Mouse (Mus musculus) limb, embryonic 14.5 days (tissue): ENCODE data around the gene Slc22a12. TPM values are rescaled to one million over a fixed set of nuclear protein-coding genes. Genes with fewer than 3 reads are reported as not detected.
A peak's percentile ranks its signal among the peaks of the same experiment; 100 is the strongest.

Source experiments
- ATAC-seq: fragments of 200-750 bp; cut with Nextera tagmentation; 2 replicates; pipeline ENCODE4 v1.8.0; 2017; ENCODE audit warnings: low read depth, moderate number of reproducible peaks, moderate TSS enrichment; ENCODE audit not compliant: low FRiP score
- DNase-seq: peaks from one replicate; pipeline ENCODE4 v3.0.0-alpha.2; 2015; ENCODE audit warnings: low spot score
- H3K27ac ChIP-seq: fragments of 300-500 bp; sonication (generic); replicated peaks from 2 replicates; pipeline ENCODE4 v1.5.1; 2014; ENCODE audit warnings: low read depth, mild to moderate bottlenecking, low read length, moderate library complexity, mixed read lengths
- H3K27me3 ChIP-seq: fragments of 300-500 bp; sonication (generic); 2 replicates; pipeline ENCODE4 v1.6.1; 2014; ENCODE audit warnings: low read length, mixed read lengths; ENCODE audit not compliant: control insufficient read depth, insufficient read depth
- H3K36me3 ChIP-seq: fragments of 300-500 bp; sonication (generic); 2 replicates; pipeline ENCODE4 v1.6.1; 2014; ENCODE audit warnings: mild to moderate bottlenecking, low read length, moderate library complexity, mixed read lengths; ENCODE audit not compliant: control insufficient read depth, insufficient read depth
- H3K4me1 ChIP-seq: fragments of 300-500 bp; sonication (generic); 2 replicates; pipeline ENCODE4 v1.6.1; 2014; ENCODE audit warnings: antibody characterized with exemption, low read length, mixed read lengths; ENCODE audit not compliant: control insufficient read depth, insufficient read depth
- H3K4me2 ChIP-seq: fragments of 300-500 bp; sonication (generic); replicated peaks from 2 replicates; pipeline ENCODE4 v1.6.1; 2014; ENCODE audit warnings: low read depth, mild to moderate bottlenecking, low read length, moderate library complexity; ENCODE audit not compliant: severe bottlenecking
- H3K4me3 ChIP-seq: fragments of 300-500 bp; sonication (generic); replicated peaks from 2 replicates; pipeline ENCODE4 v1.5.1; 2014; ENCODE audit warnings: low read length
- H3K9ac ChIP-seq: fragments of 300-500 bp; sonication (generic); 2 replicates; pipeline ENCODE4 v1.6.1; 2014; ENCODE audit warnings: mild to moderate bottlenecking, low read depth, low read length, moderate library complexity; ENCODE audit not compliant: severe bottlenecking
- H3K9me3 ChIP-seq: fragments of 300-500 bp; sonication (generic); 2 replicates; pipeline ENCODE4 v1.6.1; 2016; ENCODE audit warnings: low read length; ENCODE audit not compliant: control insufficient read depth
- POLR2A ChIP-seq: fragments of 200-500 bp; IDR thresholded peaks from 2 replicates; pipeline ENCODE4 v1.8.0; 2012; ENCODE audit warnings: inconsistent platforms, mild to moderate bottlenecking, moderate library complexity, borderline replicate concordance; ENCODE audit not compliant: insufficient read depth, insufficient read length; ENCODE audit errors: extremely low read depth
- WGBS: fragments of 180-500 bp; shearing (Covaris S2); extraction: QIAGEN DNeasy Blood & Tissue Kit; methylation state at CpG from one replicate; pipeline ENCODE4 v1.1.7; 2014; 5-methylcytosine and 5-hydroxymethylcytosine counted together
- polyA plus RNA-seq, 2 experiments: library from polyadenylated mRNA; depleted of rRNA in 1 of 2; stranded (reverse) in 1 of 2; unstranded in 1 of 2; fragments of >200 nt; fragmentation: Nextera tagmentation in 1 of 2; extraction: Ambion mirVana in 1 of 2; gene quantifications; 2 replicates each; pipeline versions ENCODE4 v1.2.1 to v1.2.3; 2012 to 2014

The Slc22a12 gene
- polyA plus RNA-seq, 2 experiments: not detected

GRCm38 (mm10) chr19:6536201-6536600 is 6.6 kb downstream of the Slc22a12 start:
- Histone ChIP-seq H3K27me3 (peaks cover 26% of the 10 kb centered on the region), H3K9ac (no peak overlapping the region)
- 62% methylated on average over 3 of the region's 3 CpGs for WGBS

GRCm38 (mm10) chr19:6534118-6534415 is 8.8 kb downstream of the Slc22a12 start:
- H3K27me3 ChIP-seq: peaks cover 45% of the 10 kb centered on the region
- H3K9ac ChIP-seq: no peak overlapping the region
- H3K9me3 ChIP-seq: no peaks in the 10 kb centered on the region
- no peak for TF ChIP-seq POLR2A
- no peak overlapping the region for H3K4me2 ChIP-seq
- no peak overlapping the region for H3K27ac ChIP-seq
- no peak for ATAC-seq
- WGBS: 52% methylated on average over 5 of the region's 5 CpGs
- H3K36me3 ChIP-seq: no peaks in the 10 kb centered on the region
- no peak for DNase-seq
- no peak overlapping the region for H3K4me3 ChIP-seq
- H3K4me1 ChIP-seq: peaks cover 13% of the 10 kb centered on the region

More at GRCm38 (mm10) chr19:6536201-6536600, 6.6 kb downstream of the Slc22a12 start:
- Histone ChIP-seq H3K4me1 (peaks cover 11% of the 10 kb centered on the region), H3K4me3 (no peak overlapping the region), H3K27ac (no peak overlapping the region), H3K4me2 (no peak overlapping the region), H3K36me3 (no peaks in the 10 kb centered on the region), H3K9me3 (no peaks in the 10 kb centered on the region)
- DNase-seq (no peak), ATAC-seq (no peak)
- TF ChIP-seq POLR2A: no peak

- TF ChIP-seq POLR2A: no peak
- peaks cover 48% of the 10 kb centered on the region for H3K27me3 ChIP-seq
- DNase-seq: no peak
Observed at GRCm38 (mm10) chr19:6533290-6534117, 9.3 kb downstream of the Slc22a12 start.

GRCm38 (mm10) chr19:6532656-6533055 is 10.2 kb downstream of the Slc22a12 start:
- Histone ChIP-seq H3K36me3 (no peaks in the 10 kb centered on the region), H3K4me1 (peaks cover 13% of the 10 kb centered on the region), H3K9ac (no peak overlapping the region), H3K27ac (no peak overlapping the region), H3K4me3 (peak overlapping the region; percentile 41), H3K27me3 (peaks cover 48% of the 10 kb centered on the region), H3K4me2 (peak overlapping the region; percentile 80; the same call in 1 of the 2 replicates), H3K9me3 (no peaks in the 10 kb centered on the region)
- DNase-seq (no peak), ATAC-seq (no peak)
- 13% methylated on average over 12 of the region's 13 CpGs for WGBS
- TF ChIP-seq POLR2A: no peak

More at GRCm38 (mm10) chr19:6533290-6534117, 9.3 kb downstream of the Slc22a12 start:
- peaks cover 13% of the 10 kb centered on the region for H3K4me1 ChIP-seq
- H3K4me2 ChIP-seq: no peak overlapping the region
- ATAC-seq: no peak
- H3K4me3 ChIP-seq: no peak overlapping the region
- no peak overlapping the region for H3K9ac ChIP-seq
- H3K36me3 ChIP-seq: no peaks in the 10 kb centered on the region
- no peak overlapping the region for H3K27ac ChIP-seq
- 81% methylated on average over 11 of the region's 11 CpGs for WGBS
- H3K9me3 ChIP-seq: no peaks in the 10 kb centered on the region

GRCm38 (mm10) chr19:6531832-6532471 is 10.9 kb downstream of the Slc22a12 start:
- no peak for DNase-seq
- 1% methylated on average over 34 of the region's 36 CpGs for WGBS
- H3K4me3 ChIP-seq: peak overlapping the region; percentile 41

More at GRCm38 (mm10) chr19:6531832-6532471, 10.9 kb downstream of the Slc22a12 start:
- Histone ChIP-seq H3K4me1 (peaks cover 13% of the 10 kb centered on the region), H3K27ac (no peak overlapping the region), H3K27me3 (peaks cover 48% of the 10 kb centered on the region), H3K36me3 (no peaks in the 10 kb centered on the region), H3K9ac (peak overlapping the region; percentile 44), H3K9me3 (no peaks in the 10 kb centered on the region), H3K4me2 (peak overlapping the region; percentile 80)
- no peak for ATAC-seq
- no peak for TF ChIP-seq POLR2A
